Mouse (Mus musculus) MEL-GATA-1-ER (cell line): ENCODE measurements around the gene Col23a1.

Experiments used
- DNase-seq: peaks from one replicate; pipeline ENCODE4 v3.0.0-alpha.2; 2012; ENCODE audit warnings: low read depth; ENCODE audit errors: extremely low read depth

Gene Col23a1

GRCm38 (mm10) chr11:51477571-51477970 lies 187.9 kb downstream of the Col23a1 start:
- DNase-seq: no peak

GRCm38 (mm10) chr11:51482251-51482650 lies 192.5 kb downstream of the Col23a1 start:
- no peak for DNase-seq

GRCm38 (mm10) chr11:51485051-51485521 lies 195.4 kb downstream of the Col23a1 start:
- no peak for DNase-seq

- no peak for DNase-seq
These were observed 196.2 kb downstream of the Col23a1 start for GRCm38 (mm10) chr11:51485775-51486464.

- no peak for DNase-seq
These were observed 199.1 kb downstream of the Col23a1 start for GRCm38 (mm10) chr11:51488813-51489212.

GRCm38 (mm10) chr11:51493421-51493820 lies 203.7 kb downstream of the Col23a1 start:
- DNase-seq: no peak

GRCm38 (mm10) chr11:51494178-51494577 lies 204.5 kb downstream of the Col23a1 start:
- DNase-seq: no peak

GRCm38 (mm10) chr11:51499776-51500175 lies 210.1 kb downstream of the Col23a1 start:
- DNase-seq: no peak

- no peak for DNase-seq
These were observed 212.7 kb downstream of the Col23a1 start for GRCm38 (mm10) chr11:51502431-51502851.

- DNase-seq: no peak
These were observed 215.2 kb downstream of the Col23a1 start for GRCm38 (mm10) chr11:51504946-51505345.

- no peak for DNase-seq
These were observed 218.3 kb downstream of the Col23a1 start for GRCm38 (mm10) chr11:51508053-51508452.

- no peak for DNase-seq
These were observed 219.5 kb downstream of the Col23a1 start for GRCm38 (mm10) chr11:51509211-51509610.

GRCm38 (mm10) chr11:51513019-51513418 lies 223.3 kb downstream of the Col23a1 start:
- DNase-seq: no peak

GRCm38 (mm10) chr11:51515346-51515745 lies 225.6 kb downstream of the Col23a1 start:
- DNase-seq: no peak

GRCm38 (mm10) chr11:51518100-51518499 lies 228.4 kb downstream of the Col23a1 start:
- DNase-seq: no peak

- DNase-seq: no peak
These were observed 228.9 kb downstream of the Col23a1 start for GRCm38 (mm10) chr11:51518585-51518984.

GRCm38 (mm10) chr11:51521440-51521839 lies 231.7 kb downstream of the Col23a1 start:
- DNase-seq: no peak

GRCm38 (mm10) chr11:51523215-51523614 lies 233.5 kb downstream of the Col23a1 start:
- DNase-seq: no peak

GRCm38 (mm10) chr11:51523625-51524024 lies 233.9 kb downstream of the Col23a1 start:
- DNase-seq: no peak

GRCm38 (mm10) chr11:51526631-51527161 lies 237.0 kb downstream of the Col23a1 start:
- no peak for DNase-seq

- DNase-seq: no peak
These were observed 243.4 kb downstream of the Col23a1 start for GRCm38 (mm10) chr11:51533128-51533533.

- peak; percentile 35 for DNase-seq
These were observed 244.6 kb downstream of the Col23a1 start for GRCm38 (mm10) chr11:51534314-51534713.

- no peak for DNase-seq
These were observed 248.7 kb downstream of the Col23a1 start for GRCm38 (mm10) chr11:51538388-51538787.
